Mouse (Mus musculus) layer of hippocampus, adult 8-10 months (tissue): ENCODE measurements at regions not wholly inside any gene's neighbourhood (a gene's known extent, or its start where the extent isn't known, plus 50 kb on each side); places are given as distances from the start of the nearest gene placed in this dataset.

Experiments used
- DNase-seq, 2 experiments: peaks; one replicate each; pipeline ENCODE4 v3.0.0; 2022; ENCODE audit warnings: low spot score in 2 of 2

DNA sequence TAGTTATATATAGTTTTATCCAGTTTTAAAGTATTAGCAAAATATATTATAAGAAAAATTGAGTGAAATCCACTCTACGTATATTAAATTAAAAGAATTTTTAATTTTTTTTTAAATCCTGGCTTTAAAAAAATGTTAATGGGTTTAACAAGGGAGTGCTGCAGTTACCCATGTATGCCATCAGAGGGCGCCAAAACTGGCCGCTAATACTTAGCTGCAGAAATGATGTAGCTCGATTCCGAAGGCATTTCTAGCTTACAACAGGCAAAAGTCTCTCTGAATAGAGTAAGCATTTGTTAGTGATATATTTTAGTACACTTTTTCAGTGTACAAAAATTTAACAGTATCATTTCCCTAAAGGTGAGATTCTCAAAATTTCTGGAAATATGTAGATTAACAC is 73.1 kb downstream of the Olfr444 start:
- peak in 1 of 2 experiments; percentile 16 for DNase-seq
